Mouse (Mus musculus): ENCODE results near the gene C1rl. TPM values are rescaled to one million over a fixed set of nuclear protein-coding genes. Genes with fewer than 3 reads are reported as not detected.

Gene C1rl
- total and polyA plus RNA-seq, 2 experiments from 2014 or later, result 0.22 to 0.48 TPM

DNA sequence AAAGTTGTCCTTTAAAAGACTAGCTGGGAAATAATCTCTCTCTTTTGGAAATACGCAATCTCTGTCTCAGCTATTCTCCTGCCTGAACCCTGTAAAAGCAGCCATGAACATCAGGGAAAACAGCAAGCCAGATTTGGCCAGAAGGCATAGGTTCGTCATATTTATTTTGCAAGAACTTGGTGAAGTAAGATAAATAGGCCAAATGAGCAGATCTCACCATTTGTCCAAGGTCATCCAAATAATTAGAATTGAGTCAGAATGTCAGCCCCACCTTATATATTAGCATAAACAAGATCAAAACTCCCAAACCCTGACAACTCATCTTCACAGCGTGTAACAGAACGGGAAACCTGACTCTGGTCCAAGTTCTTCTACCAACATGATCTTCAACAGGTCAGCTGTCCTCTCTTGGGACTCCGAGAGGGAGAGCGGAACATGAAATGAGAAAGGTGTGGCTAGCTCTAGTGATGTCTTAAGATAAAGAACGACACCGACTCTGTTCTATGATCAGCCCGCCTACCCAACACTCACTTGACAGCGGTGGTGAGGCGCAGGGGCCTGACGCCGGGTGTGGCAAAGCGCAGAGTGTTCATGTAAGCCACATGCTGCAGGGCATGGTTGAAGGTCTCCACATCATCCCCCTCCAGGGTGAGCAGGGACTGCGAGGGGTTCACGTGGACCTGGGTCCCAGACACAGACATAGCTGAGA, 43.8 kb upstream of the C1rl start:
- Histone ChIP-seq H3K4me1 (ENCODE audit: insufficient read depth) (no peaks in the 10 kb centered on the region), H3K27me3 (ENCODE audit: insufficient read depth, low read length) (no peaks in the 10 kb centered on the region), H3K9me3 (ENCODE audit: low read length) (no peaks in the 10 kb centered on the region), H3K36me3 (ENCODE audit: insufficient read depth) (peaks cover 47% of the 10 kb centered on the region), H3K9ac (no peak overlapping the region), H3K4me2 (ENCODE audit: low read depth) (no peak overlapping the region), H3K4me3 (ENCODE audit: low read depth, low read length) (no peak overlapping the region), H3K27ac (ENCODE audit: low read depth, low read length) (no peak overlapping the region)
- DNase-seq, result no peak
- no peak for TF ChIP-seq CTCF (IDR thresholded peaks at IDR 0.05; ENCODE audit: low read depth)
- ATAC-seq, result no peak
- WGBS, result 94% methylated on average over 16 of the region's 16 CpGs

DNA sequence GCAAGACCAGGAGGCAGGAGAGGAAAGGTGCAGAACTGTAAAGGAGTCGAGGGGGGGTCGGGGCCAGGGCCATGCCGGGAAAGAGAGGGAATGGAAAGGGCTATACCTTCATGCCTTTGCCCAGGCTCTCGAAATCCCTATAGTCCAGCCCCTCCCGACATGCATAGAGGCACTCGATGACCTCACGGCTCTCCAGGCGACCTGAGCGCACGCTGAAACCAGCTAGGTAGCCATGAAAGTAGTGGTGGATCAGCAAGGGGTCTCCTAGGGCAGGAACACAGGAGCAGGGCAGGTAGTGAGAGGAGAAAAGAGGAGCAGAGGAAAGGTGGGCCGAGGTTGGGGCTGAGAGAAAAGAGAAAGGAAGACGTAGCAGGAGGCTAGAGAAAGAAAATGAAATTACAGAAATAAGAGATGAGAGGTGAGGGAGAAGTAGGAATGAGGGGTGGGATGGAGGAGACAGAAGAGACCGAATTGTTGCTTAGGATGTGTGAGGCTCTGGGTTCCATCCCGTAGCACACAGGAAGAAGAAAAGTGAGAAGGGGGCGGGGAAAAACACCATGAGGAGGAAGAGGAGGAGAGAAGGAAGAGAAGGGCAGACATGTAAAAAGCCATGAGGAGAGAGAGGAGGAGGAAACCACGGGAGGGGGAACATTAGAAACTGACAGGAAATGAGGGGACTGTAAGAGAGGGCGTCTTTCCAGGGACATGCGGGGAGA, 43.1 kb upstream of the C1rl start:
- H3K4me1 ChIP-seq (ENCODE audit: insufficient read depth), result no peaks in the 10 kb centered on the region
- no peak overlapping the region for H3K9ac ChIP-seq
- H3K36me3 ChIP-seq (ENCODE audit: insufficient read depth), result peaks cover 47% of the 10 kb centered on the region
- H3K27me3 ChIP-seq (ENCODE audit: insufficient read depth, low read length), result no peaks in the 10 kb centered on the region
- H3K4me2 ChIP-seq (ENCODE audit: low read depth), result no peak overlapping the region
- no peak overlapping the region for H3K27ac ChIP-seq (ENCODE audit: low read depth, low read length)
- ATAC-seq (no peak), DNase-seq (no peak)
- no peaks in the 10 kb centered on the region for H3K9me3 ChIP-seq (ENCODE audit: low read length)
- TF ChIP-seq CTCF (IDR thresholded peaks at IDR 0.05; ENCODE audit: low read depth), result no peak
- WGBS, result 85% methylated on average over 18 of the region's 18 CpGs
- H3K4me3 ChIP-seq (ENCODE audit: low read depth, low read length), result no peak overlapping the region

DNA sequence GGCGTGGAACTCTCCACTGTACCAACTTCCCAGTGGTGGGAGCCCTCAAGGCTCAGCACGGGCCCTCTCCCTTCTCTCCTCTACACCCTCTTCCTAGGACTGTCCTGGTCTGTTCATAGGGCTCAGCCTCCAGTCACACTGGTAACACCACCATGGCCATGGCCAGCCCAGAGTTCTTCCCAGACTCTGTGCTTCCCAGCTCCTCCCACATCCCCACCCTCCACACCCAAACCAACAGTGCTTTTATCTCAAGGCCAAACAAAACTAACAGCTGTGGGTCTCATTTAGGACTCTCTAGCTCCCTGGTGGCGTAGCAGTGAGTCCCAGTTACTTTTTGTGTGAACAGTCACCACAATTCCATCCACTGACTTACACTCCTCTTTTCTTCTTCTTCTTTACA, 40.9 kb upstream of the C1rl start:
- no peak overlapping the region for H3K9ac ChIP-seq
- DNase-seq (no peak), ATAC-seq (no peak)
- no peaks in the 10 kb centered on the region for H3K27me3 ChIP-seq (ENCODE audit: insufficient read depth, low read length)
- H3K36me3 ChIP-seq (ENCODE audit: insufficient read depth), result peaks cover 44% of the 10 kb centered on the region
- H3K4me2 ChIP-seq (ENCODE audit: low read depth), result no peak overlapping the region
- WGBS, result 78% methylated on average over 3 of the region's 3 CpGs
- H3K4me3 ChIP-seq (ENCODE audit: low read depth, low read length), result no peak overlapping the region
- no peak overlapping the region for H3K27ac ChIP-seq (ENCODE audit: low read depth, low read length)
- H3K4me1 ChIP-seq (ENCODE audit: insufficient read depth), result no peaks in the 10 kb centered on the region
- TF ChIP-seq CTCF (IDR thresholded peaks at IDR 0.05; ENCODE audit: low read depth), result no peak
- H3K9me3 ChIP-seq (ENCODE audit: low read length), result no peaks in the 10 kb centered on the region

DNA sequence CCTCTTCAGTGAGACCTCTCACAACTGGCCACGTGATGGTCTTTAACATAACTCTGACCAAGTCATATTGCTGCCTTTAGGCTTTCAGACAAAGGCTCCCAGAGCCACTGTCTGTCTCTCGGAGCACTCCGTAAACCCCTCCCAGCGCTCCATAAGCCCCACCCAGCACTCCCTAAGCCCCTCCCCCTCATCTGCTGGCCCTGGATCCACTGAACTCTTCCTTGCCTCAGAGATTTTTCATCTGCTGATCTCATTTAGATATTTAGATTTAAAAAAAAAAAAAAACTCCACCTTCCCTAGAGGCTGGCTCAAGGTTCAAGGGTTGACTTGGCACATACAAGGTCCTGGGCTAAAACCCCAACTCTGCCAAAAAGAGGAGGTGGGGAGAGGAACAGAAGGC, 39.2 kb upstream of the C1rl start:
- H3K9ac ChIP-seq, result no peak overlapping the region
- no peak overlapping the region for H3K4me2 ChIP-seq (ENCODE audit: low read depth)
- WGBS, result 47% methylated on average over 4 of the region's 4 CpGs
- H3K4me1 ChIP-seq (ENCODE audit: insufficient read depth), result no peaks in the 10 kb centered on the region
- TF ChIP-seq CTCF (IDR thresholded peaks at IDR 0.05; ENCODE audit: low read depth), result no peak
- peaks cover 45% of the 10 kb centered on the region for H3K36me3 ChIP-seq (ENCODE audit: insufficient read depth)
- H3K4me3 ChIP-seq (ENCODE audit: low read depth, low read length), result no peak overlapping the region
- H3K27me3 ChIP-seq (ENCODE audit: insufficient read depth, low read length), result no peaks in the 10 kb centered on the region
- H3K9me3 ChIP-seq (ENCODE audit: low read length), result no peaks in the 10 kb centered on the region
- H3K27ac ChIP-seq (ENCODE audit: low read depth, low read length), result no peak overlapping the region
- ATAC-seq (no peak), DNase-seq (no peak)

DNA sequence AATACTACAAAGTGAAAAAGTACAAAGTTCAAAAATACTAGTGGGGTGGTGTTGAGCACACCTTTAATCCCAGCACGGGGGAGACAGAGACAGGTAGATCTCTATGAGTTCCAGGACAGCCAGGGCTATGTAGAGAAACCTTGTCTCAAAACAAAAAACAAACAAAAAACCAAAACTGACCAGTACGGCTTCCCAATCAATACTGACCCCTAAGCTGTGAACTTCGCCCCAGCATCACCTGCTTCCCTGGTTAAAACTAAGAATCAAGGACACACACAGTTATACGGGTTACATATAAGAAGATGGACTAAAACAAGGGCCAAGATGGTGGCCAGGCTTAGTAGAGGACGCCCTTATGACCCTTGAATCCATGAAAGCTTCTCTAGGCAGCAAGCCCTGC, 36.7 kb upstream of the C1rl start:
- Histone ChIP-seq H3K27ac (ENCODE audit: low read depth, low read length) (no peak overlapping the region), H3K9ac (no peak overlapping the region), H3K36me3 (ENCODE audit: insufficient read depth) (peaks cover 28% of the 10 kb centered on the region), H3K27me3 (ENCODE audit: insufficient read depth, low read length) (no peaks in the 10 kb centered on the region), H3K4me2 (ENCODE audit: low read depth) (no peak overlapping the region), H3K4me1 (ENCODE audit: insufficient read depth) (no peaks in the 10 kb centered on the region), H3K9me3 (ENCODE audit: low read length) (no peaks in the 10 kb centered on the region), H3K4me3 (ENCODE audit: low read depth, low read length) (no peak overlapping the region)
- WGBS, result 97% methylated on average over 5 of the region's 5 CpGs
- ATAC-seq, result no peak
- DNase-seq, result no peak
- TF ChIP-seq CTCF (IDR thresholded peaks at IDR 0.05; ENCODE audit: low read depth), result no peak

DNA sequence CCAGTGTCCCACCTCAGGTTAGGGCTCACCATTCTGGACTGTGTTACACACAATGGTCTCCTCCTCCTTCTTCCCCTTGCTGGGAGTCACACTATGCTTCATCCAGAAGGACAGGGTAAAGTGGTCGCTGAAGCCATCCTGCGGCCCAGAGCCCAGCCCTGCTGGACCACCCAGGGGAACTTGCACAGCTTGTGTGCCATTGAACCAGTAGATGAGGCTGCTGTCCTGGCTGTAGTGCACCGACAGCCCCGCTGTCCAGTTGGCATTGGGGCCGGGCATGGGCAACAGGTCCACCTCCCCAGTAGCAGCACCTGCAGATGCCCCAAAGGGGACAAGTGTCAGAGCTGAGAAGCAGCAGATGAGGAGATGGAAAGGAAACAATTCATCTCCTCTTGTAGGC, 35.1 kb upstream of the C1rl start:
- H3K4me3 ChIP-seq (ENCODE audit: low read depth, low read length), result no peak overlapping the region
- no peaks in the 10 kb centered on the region for H3K9me3 ChIP-seq (ENCODE audit: low read length)
- H3K27me3 ChIP-seq (ENCODE audit: insufficient read depth, low read length), result no peaks in the 10 kb centered on the region
- H3K4me2 ChIP-seq (ENCODE audit: low read depth), result no peak overlapping the region
- no peak for ATAC-seq
- no peak overlapping the region for H3K9ac ChIP-seq
- 94% methylated on average over 5 of the region's 5 CpGs for WGBS
- no peak for DNase-seq
- H3K27ac ChIP-seq (ENCODE audit: low read depth, low read length), result no peak overlapping the region
- H3K36me3 ChIP-seq (ENCODE audit: insufficient read depth), result peaks cover 28% of the 10 kb centered on the region
- H3K4me1 ChIP-seq (ENCODE audit: insufficient read depth), result peaks cover 4% of the 10 kb centered on the region; the same call in 1 of the 2 replicates
- no peak for TF ChIP-seq CTCF (IDR thresholded peaks at IDR 0.05; ENCODE audit: low read depth)

DNA sequence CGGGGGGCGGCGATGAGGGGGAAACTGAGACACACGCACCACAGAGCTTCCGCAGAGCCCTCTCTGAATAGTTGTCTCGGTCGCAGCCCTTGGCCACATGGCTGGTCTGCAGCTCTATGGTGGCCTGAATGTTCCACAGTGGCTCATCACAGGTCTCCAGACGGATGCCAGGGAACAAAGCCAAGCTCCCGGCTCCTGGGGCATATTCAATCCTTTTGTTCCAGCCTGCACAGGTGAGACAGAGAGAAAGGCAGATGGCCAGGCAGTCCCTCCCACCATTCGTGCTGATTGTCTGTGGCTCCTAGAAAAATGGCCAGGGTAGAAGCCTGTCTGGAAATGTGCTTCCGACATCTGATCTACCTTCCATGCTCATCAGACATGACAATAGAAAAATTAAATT, 34.4 kb upstream of the C1rl start:
- no peak for ATAC-seq
- Histone ChIP-seq H3K27ac (ENCODE audit: low read depth, low read length) (no peak overlapping the region), H3K27me3 (ENCODE audit: insufficient read depth, low read length) (no peaks in the 10 kb centered on the region), H3K9ac (no peak overlapping the region), H3K36me3 (ENCODE audit: insufficient read depth) (peaks cover 24% of the 10 kb centered on the region), H3K4me1 (ENCODE audit: insufficient read depth) (peaks cover 8% of the 10 kb centered on the region; the same call in 1 of the 2 replicates), H3K4me3 (ENCODE audit: low read depth, low read length) (no peak overlapping the region), H3K4me2 (ENCODE audit: low read depth) (no peak overlapping the region), H3K9me3 (ENCODE audit: low read length) (no peaks in the 10 kb centered on the region)
- no peak for DNase-seq
- WGBS, result 85% methylated on average over 11 of the region's 11 CpGs
- TF ChIP-seq CTCF (IDR thresholded peaks at IDR 0.05; ENCODE audit: low read depth), result no peak

Measured in forebrain, postnatal 0 days (tissue).